Mouse (Mus musculus): ENCODE data around the gene Farp1.

Farp1 gene

DNA sequence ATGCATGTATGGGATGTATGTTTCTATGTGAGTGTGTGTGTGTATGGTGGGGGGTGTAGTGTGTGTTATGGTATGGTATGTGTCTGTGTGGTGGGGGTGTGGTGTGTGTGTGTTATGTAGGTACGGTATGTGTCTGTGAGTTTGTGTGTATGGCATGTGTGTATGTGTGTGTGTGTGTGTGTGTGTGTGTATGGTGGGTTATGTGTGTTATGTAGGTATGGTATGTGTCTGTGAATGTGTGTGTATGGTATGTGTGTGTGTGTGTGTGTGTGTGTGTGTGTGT, 185.0 kb downstream of the Farp1 start:
- DNase-seq (ENCODE audit: low read depth) = no peak

DNA sequence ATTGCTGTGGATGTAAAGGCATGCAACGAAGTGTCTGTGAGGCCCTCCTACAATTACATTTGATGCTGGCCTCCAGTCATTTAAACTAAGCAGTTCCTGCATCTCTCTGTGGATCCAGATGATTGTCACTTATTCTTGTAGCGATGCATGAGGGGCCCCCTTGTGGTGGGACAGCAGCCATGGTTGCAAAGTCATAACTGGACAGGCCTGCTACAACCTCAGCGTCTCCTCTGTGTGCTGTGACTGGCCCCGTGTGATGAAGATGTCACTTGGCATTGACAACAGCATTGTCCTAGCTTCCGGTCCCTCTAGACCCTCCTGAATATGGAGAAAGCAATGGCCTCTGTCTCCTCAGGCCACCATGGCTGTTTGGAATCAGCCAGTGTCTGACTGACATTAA, 185.7 kb downstream of the Farp1 start:
- DNase-seq (ENCODE audit: low read depth) = peak; percentile 19

DNA sequence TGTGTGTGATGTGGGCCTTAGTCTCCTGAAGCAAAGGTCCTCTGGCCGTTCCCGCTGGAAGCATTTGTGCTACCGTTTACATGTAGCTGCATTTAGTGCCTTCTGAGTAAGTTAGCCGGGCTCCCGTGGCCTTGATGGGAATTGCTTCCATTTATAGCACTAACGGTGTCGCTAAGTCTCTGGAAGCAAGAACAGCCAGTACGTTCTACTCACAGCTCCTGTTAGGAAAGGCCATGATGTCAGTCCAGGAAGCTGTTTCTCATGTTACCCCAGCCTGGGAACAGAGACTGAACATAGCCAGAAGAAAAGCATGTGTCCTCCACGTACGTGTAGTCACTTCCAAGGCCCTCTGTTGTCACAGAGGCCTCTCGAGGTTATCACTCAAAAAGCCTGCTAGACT, 190.8 kb downstream of the Farp1 start:
- DNase-seq (ENCODE audit: low read depth) = no peak

DNA sequence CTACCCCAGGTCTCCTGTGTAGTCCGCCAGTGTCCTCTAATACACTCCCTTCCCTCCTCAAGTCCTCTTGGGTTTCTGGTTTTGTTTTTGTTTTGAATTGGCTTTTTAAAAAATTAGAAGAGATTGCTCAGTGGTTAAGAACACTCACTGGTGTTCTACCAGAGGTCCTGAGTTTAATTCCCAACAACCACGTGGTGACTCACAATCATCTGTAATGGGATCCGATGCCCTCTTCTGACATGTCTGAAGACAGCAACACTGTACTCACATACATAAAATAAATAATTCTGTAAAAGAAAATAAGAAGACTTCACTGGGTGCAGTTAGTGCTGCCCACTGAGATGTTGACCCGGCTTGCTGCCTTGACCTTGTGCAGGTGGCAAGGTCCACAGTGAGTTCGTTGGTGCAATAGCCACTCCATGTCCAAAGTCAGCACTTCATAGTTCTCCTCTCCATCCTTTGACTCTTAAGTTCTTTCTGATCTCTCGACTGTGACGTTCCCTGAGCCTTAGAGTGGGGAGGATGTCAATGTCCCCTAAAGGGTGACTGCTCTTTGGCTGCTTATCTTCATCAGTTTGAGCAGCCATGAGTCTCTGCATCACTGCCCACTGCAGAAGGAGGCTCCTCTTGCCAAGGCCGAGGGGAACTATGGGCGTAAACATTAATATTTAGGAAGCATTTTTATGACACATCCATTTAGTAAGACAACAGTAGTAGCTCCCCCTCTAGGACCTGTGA, 194.2 kb downstream of the Farp1 start:
- DNase-seq (ENCODE audit: low read depth) = no peak

DNA sequence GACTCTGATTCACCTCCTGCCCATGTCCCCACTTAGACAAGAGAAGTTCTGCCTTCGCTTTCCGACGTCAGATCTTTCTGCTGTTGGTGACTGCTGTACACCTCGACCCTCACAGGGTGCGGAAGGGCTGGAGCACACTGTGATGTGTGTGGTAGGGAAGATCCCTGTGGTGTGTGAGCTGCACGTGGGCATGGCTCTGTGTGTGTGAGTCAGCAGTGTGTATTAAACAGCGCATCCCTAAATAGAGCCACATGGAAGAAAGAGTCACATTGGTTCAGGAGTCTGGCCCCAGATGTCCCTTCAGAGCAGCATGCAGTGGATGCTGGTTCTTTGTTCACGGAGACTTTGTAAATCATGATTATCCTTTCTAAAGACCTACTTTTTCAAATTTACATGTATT, 196.2 kb downstream of the Farp1 start:
- no peak for DNase-seq (ENCODE audit: low read depth)

DNA sequence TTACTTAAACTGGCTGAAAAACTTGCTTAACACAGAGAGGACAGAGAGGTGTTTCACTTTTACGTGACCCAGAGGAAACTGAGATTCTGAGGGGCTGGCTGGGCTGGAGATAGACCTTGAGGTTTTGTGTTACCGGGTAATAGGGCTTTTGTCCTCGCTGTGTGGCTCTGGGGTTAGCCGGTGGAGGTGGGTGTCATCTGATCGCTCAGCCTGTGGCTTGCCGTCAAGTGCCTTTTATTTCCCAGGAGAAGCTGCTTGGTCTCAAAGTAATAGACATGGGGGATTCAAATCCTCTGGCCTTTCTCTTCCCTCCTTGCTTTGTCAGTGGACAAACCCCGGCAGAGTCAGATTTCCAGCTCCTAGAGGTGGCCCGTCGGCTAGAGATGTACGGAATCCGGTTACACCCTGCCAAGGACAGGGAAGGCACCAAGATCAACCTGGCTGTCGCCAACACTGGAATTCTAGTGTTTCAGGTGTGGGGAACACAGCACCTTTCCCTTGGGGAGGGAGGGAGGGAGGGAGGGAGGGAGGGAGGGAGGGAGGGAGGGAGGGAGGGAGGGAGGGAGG, 199.8 kb downstream of the Farp1 start:
- no peak for DNase-seq (ENCODE audit: low read depth)

DNA sequence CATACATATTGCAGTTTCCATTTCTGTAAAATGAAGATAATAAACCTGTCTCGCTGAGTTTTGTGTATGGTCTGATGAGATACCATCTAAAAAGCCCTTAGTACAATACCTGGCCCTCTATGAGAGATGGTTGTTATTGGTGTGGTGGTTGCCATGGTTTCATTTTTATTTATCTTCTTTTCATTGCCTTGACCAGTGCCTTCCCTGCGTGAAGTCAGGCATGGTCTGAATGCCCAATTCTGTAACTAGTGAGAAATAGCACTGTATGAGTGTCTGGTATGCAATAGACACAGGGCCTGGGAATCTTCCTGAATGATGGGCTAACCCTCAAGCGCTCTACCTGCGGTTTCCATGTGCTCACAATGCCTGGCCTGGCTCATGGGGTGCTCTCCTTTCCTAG, 201.7 kb downstream of the Farp1 start:
- DNase-seq (ENCODE audit: low read depth) = no peak

DNA sequence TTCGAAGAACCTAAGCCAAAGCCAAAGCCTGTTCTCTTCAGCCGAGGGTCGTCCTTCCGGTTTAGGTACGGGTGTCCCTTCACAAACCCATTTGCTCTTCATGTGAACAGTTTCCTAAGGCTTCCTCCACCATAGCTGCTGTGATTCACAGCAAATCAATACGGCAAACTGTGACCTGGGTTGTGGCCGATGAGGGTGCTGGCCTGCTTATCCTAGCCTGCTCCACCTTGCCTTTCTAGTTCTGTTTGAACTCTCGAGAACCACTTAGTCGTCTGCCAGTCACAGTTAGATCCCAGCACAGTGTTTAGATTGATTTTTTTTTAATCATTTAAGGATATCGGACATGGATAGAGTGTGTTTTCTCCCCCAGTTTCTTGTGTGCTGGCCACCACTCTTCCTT, 203.7 kb downstream of the Farp1 start:
- DNase-seq (ENCODE audit: low read depth) = no peak

DNA sequence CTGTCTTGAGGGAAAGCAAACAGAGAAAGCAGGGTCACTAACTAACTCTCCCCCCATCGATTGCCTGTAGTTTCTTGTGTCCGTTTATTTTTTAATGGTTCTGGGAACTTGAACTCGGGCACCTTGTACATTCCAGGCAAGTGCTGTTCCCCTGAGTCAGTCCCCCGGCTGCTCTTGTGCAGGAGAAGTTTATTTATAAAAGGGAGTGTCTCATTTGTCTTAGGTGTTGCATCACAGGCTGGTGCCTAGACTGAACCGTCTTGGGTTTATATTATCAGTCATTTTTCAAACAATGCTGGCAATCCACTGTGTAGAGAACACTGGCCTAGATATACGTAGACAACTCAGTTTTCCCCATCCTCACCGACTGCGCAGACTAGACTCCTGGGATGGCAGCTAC, 204.4 kb downstream of the Farp1 start:
- no peak for DNase-seq (ENCODE audit: low read depth)

DNA sequence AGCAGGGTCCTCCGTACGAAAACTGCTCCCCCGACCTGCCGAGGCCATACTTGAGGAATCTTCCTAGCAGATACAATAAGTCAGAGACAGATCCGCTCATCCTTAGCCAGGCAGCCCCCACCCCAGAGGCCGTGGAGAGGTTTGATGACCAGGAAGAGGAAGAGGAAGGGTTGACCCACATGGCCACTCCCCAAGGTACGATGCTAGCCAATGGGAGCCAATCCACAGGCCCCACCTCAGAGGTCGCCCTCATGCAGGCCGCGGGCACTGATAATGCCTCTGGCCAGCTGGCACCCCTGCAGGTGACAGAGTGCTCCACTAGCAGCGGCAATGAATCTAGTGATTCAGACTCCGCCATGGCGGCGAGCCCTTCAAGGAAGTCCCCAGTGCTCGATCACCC, 209.1 kb downstream of the Farp1 start:
- DNase-seq (ENCODE audit: low read depth) = no peak

DNA sequence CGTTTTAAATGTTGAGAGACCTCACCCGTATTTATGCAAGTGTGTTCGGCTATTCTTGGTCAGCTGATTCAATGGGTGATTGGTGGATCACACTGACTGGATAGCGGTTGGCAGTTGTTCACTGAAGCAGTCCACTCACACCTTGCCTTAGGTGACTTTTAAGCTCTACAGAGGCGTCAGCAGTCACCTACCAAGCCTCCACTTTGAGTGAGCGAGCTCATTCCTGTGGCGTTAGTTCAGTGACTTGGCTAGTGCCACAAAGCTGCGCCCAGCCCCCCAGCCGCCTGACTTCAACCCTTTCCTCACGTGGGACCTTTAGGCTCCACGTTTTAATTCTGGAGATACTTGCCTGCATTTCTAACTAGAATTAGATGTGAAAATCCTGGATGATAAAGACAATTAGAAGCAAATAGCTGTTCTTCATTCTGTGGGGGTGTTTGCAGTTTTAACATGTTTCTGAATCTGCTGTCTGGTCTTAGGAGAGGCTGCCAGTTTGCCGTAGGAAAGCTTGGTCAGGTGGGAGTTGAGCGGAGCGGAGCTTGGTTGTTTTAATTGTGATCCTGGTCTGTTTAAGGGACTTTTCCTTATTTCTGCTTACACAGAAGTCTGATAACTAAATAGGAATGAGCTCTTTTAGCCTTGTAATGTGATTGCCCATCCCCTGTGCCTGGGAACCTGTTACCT, 211.2 kb downstream of the Farp1 start:
- no peak for DNase-seq (ENCODE audit: low read depth)

DNA sequence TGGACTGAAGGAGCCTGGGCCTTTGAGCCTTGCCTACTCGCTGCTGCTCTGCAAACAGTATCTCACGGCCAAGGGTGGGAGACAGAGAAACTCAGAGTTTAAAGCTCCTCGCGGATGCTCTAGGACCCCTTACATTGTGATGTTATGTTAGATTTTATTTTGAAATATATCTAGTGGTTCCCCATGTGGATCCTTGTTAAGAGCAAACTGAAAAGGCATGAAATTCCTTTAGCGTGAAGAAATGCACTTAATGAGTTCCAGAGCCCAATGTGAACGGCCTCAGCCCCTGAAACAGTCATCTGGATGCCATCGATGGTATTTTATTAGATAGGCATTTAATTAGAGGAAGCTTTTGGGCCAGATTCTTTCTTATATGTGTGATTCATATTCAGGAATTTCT, 212.3 kb downstream of the Farp1 start:
- DNase-seq (ENCODE audit: low read depth) = no peak

DNA sequence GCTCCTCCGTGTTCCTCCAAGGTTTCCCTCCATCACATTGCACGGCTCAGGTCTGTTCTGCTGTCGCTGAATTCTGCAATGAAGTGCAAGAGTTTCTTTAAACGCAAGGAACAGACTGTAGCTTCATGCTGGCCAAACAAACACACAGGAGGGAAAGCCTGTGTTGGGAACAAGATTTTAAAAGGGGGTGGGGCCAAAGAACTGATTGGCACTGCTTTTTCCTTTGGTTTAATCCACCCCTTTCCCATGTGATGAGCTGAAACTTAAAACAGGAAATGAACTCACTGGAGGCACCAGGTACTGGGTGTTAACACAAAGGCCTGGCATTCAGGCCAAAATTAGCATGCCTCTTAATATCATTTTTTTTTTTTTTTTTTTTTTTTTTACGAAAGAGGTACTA, 213.3 kb downstream of the Farp1 start:
- DNase-seq (ENCODE audit: low read depth) = no peak

DNA sequence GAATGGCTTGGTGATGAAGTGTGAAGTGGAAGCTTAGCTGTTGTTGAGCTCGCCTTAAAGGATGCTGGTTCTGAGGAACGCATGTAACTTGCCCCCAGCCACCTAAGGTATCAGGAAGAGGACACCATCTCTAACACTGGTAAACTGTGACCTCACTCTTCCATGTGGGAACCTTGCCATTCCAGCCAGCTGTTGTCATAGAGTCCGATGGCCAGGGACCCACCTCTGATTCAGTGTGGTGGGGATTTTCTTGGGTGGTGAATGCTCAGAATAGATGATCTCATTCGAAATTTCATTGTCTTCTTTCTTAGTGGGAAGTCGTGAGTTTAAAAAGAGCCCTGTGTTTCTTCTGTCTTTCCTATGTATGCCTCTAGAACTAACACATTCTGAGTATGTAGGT, 216.1 kb downstream of the Farp1 start:
- DNase-seq (ENCODE audit: low read depth) = no peak

DNA sequence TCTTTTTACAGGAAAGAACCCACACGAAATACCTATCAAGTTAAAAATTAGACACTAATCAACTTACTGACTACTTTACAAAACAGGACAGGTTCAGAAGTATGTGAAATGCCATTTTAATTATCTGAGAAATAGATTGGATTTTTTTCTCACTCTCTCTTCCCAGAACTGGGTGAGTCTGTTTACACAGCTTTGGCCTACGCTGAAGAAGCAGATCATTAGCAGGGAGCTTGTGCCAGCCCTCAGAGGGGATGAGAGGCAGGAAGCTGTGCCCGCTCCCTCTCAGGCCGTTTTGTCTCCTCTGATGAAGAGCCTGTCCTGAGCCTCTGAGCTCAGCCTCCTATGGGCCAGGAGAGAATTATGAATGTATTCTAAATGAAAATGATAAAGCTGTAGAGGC, 216.7 kb downstream of the Farp1 start:
- no peak for DNase-seq (ENCODE audit: low read depth)

DNA sequence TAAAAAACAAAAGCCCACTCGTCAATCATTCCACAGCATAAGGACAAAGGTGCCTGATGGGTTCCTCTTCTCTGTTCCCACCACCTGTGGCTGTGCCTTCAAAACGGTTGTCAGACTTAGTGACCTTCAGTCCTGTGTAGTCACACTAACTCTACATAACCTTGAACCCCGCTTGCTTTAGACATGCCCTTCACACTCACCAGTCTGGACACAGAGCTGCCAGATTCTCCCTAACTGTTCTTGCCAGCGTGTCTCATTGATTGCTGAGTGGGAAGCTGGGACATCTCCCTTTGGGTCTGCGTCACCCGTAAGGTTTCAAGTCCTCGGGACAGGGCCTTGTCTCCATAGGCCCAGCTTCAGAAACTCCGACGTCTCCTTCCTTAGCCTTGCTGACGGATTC, 217.5 kb downstream of the Farp1 start:
- no peak for DNase-seq (ENCODE audit: low read depth)

DNA sequence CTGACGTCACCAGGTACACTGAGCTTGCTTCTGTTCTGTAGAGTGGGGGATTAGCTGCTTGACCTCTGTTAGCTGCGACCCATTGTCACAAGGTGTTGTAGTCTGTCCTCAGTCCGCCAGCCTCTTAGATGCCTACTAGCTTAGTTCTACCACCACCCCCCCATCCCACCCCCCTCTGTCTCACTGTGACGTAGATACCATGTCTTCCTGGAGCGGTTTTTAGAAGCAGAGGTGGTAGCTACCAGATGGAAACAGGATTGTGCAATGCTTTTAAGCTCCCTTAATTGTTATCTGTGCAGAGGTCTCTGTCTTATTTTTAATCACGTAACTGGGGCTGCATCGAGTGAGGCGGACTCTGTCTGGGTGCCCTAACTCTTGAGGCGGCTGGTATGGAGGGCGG, 219.9 kb downstream of the Farp1 start:
- DNase-seq (ENCODE audit: low read depth) = no peak

DNA sequence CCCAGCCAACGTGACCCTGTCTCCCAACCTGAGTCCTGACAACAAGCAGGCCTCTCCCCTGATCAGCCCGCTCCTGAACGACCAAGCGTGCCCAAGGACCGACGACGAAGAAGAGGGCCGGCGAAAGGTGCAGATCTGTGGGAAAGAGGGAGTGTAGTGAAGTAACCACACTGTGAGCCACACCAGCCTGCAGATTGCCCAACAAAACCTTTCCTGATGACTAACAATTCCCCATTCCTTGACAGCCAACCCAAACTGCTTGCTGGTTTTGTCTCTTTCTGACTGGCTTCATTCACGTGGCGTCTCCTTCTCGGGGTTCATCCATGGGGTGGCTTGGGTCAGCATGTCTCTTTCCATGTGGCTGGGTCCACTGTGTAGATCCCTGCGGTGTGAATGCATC, 220.5 kb downstream of the Farp1 start:
- DNase-seq (ENCODE audit: low read depth) = no peak

DNA sequence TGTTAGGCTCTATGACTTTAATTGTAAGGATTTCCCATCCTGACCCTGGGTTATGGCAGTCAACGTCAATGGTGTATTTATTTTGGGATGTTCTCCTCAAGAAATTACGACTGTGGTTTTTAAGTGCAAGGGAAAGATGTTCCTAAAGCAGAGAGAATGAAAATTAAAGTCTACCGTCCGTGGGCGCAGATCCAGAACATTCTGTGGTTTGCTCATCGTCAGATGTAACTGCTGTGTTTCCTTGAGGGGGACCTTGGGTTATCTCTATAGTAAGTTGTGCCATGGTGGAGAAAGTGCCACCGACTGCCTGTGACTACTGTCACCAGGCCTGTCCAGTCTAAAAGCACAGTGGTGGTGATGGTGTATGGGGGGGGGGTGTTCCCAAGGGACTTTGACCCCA, 221.9 kb downstream of the Farp1 start:
- no peak for DNase-seq (ENCODE audit: low read depth)

DNA sequence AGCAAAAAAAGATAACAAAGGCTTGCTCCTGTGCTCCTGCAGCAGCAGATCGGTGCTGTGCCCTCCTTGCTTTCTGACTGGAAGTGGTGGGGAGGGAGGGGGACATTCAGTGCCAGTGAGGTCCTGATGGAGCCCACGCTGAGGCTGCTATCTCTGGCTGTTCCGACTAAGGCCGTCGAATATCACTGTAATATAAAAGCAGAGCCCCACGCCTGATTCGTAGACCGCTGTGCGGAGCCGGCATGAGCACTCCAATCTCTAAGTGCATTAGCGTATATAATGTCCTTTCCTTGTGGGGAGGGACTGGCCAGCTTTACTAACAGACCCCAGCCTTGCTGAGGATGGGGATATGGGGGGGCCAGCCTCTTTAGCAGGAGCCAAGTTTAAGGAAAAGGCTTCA, 224.3 kb downstream of the Farp1 start:
- no peak for DNase-seq (ENCODE audit: low read depth)

DNA sequence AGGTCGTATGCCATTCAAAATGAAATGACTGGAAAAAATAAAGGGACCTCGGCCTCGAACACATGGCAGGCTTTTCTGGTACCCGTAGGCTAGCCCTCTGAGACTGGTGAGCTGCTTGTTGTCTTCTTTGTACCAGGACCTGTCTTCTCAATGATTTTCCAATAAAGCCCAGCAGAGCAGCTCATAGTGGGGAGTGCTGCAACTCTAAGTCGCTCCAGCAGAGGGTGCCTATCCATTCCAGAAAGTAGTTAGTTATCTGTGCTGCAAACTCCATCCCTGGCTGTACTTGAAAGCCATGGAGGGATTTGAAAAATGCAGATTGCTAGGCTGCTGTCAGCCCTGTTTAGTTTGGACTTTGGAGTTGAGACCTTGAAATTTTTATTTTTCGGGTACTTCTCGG, 224.8 kb downstream of the Farp1 start:
- peak; percentile 73 for DNase-seq (ENCODE audit: low read depth)

DNA sequence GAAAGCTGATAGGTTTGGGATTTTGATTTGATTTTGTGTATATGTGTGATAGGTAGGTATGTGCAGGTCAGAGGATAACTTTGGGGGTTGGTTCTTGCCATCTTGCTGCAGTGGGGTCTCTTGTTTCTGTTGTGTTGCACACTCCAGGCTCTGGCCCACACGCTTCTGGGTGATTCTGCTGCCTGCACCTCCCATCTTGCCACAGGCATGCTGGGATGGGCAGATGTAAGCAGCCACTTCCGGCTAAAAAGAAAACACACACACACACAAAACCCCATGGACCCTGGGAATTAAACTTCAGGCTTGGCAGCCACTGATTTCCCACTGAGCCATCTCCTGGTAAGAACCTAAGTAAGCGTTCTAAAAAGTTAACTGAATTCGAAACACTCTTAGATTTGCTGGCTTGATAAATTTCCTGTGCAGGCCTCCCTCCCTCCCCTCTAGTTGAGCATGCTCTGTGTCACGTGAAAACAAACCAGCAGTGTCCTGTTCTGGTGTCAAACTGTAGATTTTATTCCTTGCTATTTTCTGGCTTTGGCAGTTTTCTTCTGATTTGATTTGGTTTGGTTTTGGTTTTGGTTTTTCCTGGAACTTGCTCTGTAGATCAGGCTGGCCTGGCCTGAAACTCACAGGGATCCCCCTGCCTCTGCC, 226.4 kb downstream of the Farp1 start:
- peak; percentile 46 for DNase-seq (ENCODE audit: low read depth)

DNA sequence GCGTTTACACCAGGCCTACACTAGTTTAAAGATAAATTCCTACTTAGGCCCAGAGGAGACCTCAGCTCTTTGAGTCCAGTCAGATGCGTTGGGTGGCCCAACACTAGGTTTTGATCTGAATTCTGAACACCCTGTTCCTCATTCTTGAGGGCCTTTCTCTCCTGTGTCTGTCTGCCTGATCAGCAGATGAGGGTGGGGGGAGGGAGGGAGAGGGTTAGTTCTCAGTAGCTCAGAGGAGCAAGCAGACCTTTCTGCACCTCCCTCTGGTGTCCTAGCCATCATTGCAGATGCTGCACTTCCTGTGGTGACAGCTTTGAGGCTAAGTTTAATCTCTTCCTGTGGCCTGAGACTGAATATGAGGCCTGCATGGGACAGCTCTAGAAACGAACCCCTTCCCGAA, 227.6 kb downstream of the Farp1 start:
- DNase-seq (ENCODE audit: low read depth) = no peak

DNA sequence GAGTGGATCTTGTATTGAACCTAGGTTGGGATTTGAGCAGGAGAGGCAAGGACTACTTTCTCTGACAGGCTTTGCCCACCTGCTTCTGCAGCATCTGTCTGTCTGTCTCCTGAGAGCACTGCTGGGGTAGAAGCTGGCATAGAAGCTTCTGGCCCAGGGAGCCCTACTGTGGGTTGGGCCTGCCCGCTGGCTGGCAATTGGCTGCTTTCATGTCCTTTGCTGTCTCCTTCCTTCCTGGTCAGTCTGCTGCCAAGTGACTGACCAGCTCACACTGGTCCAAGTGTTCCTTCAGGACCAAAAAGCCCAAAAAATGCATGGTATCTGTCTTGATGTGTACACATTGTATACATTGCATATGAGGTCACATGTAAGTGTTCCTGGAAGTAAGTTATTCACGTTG, 228.9 kb downstream of the Farp1 start:
- DNase-seq (ENCODE audit: low read depth) = no peak

All from naive thymus-derived CD4-positive, alpha-beta T cell, adult 2 months (primary cell).